Mouse (Mus musculus) heart, adult 18-20 months (tissue): Measurements from ENCODE around the gene Sohlh1. TPM values are rescaled to one million over a fixed set of nuclear protein-coding genes. Genes with fewer than 3 reads are reported as not detected.

Experiments used
- DNase-seq, 2 experiments: peaks; one replicate each; pipeline ENCODE4 v3.0.0; 2021 to 2022; ENCODE audit warnings: mixed read lengths in 1 of 2
- long read RNA-seq, 2 experiments: library from polyadenylated mRNA; stranded (forward); transcript quantifications; one replicate each; pipeline ENCODE4 v2.0.0; 2021
- total RNA-seq, 2 experiments: library from RNA; stranded (reverse); gene quantifications; 2 replicates each; pipeline ENCODE4 v1.2.3; 2021

Sohlh1 gene
- not detected for total RNA-seq
- long read RNA-seq, experiment 1 = 0 reads
- long read RNA-seq, experiment 2 = 0 reads

DNA sequence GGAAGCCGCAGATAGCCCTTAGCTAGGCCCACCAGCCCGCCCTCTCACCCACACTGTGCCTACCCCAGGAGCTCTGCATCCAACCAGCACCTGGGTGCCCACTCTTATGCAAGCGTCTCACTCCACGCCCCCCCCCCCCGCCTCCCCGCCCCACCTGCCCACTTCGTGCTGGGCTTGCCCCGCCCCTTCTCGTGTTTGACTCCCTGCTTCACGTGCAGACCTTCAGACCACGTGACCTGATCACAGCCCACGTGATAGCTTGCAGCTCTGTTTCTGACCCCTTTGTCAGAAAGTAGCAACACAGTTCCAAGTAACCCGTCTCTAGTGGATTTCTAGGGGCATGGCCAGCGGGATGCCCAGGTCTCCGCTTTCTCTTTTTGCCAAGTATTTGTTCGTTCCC is at the start of gene Sohlh1:
TSS of gene Sohlh1 (minus strand) at position 23 of the 400 bp plus-strand sequence.
- no peak for DNase-seq

- no peak for DNase-seq
These were observed 45.4 kb upstream of the Sohlh1 start for GRCm38 (mm10) chr2:25892440-25892839.

GRCm38 (mm10) chr2:25888144-25888543 is 41.1 kb upstream of the Sohlh1 start:
- no peak for DNase-seq

- no peak for DNase-seq
These were observed 40.2 kb upstream of the Sohlh1 start for GRCm38 (mm10) chr2:25887226-25887625.

GRCm38 (mm10) chr2:25884756-25885155 is 37.7 kb upstream of the Sohlh1 start:
- no peak for DNase-seq

GRCm38 (mm10) chr2:25882276-25882675 is 35.2 kb upstream of the Sohlh1 start:
- no peak for DNase-seq

- no peak for DNase-seq
These were observed 32.0 kb upstream of the Sohlh1 start for GRCm38 (mm10) chr2:25879061-25879460.

DNA sequence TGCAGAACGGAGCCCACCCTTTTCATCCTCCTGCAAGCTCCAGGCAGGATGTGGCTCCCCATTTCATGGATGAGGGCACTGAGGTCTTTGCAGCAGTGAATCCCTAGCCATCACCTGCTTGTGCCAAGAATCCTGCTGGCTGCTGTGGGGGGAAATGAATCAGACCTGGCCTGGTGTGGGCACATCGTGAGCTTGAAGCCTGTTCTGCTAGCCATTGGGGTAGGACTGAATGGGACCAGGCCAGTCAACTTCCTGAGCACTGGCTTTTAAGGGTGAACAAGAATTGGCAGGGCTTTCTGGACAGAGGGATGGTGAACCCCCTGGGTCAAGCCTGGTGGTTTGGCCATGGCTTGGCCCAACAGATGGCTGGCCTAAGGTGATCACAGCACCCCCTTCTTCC is 31.5 kb upstream of the Sohlh1 start:
- DNase-seq = no peak

- DNase-seq = no peak
These were observed 30.8 kb upstream of the Sohlh1 start for GRCm38 (mm10) chr2:25877736-25878268.

- no peak for DNase-seq
These were observed 30.2 kb upstream of the Sohlh1 start for GRCm38 (mm10) chr2:25877250-25877735.

DNA sequence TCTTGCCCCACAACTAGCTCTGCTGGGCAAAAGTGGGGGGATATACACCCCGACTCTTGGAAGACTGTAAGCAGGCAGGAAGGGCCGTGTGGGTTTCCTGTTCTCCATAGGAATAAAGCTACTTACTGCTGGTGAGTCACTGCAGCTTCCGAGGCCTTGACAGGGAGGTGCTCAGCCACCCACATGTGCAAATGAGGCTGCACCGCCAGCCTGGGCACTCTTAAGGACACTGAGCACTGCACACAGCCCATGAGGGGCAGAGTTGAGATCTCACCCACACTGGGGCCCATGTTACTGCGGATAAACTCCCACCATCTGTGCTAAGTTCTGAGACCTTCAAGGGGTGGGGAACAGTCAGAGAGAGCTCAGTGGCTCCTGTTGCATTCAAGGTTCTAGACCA is 19.6 kb upstream of the Sohlh1 start:
- DNase-seq = no peak

- no peak for DNase-seq
These were observed 18.4 kb upstream of the Sohlh1 start for GRCm38 (mm10) chr2:25865412-25865811.

DNA sequence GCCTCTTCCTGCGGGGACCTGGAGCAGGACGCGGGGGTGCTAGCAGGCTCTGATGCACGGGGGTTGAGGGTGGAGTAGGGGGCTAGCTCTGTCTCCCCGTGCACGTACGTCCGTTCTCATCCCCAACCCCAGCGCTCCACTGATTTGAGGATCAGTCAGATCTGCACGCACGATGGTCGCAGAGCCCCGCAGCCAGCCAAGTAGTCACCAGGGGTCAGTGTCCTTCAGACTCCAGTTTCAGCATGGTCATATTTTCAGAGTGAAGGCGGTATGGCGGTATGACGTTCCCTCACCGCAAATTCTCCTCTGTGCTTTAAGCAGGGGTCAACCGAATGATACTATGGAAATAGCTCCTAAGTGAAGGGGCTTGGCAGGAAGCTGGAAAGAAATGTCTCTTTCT is 17.2 kb upstream of the Sohlh1 start:
- no peak for DNase-seq

GRCm38 (mm10) chr2:25863337-25864131 is 16.5 kb upstream of the Sohlh1 start, which contains the start of gene Kcnt1:
TSS of gene Kcnt1 (plus strand) at chr2:25863734.
- peak in 1 of 2 experiments; percentile 23 for DNase-seq

- no peak for DNase-seq
These were observed 15.7 kb upstream of the Sohlh1 start for GRCm38 (mm10) chr2:25862696-25863270.

GRCm38 (mm10) chr2:25862038-25862437 is 15.0 kb upstream of the Sohlh1 start:
- no peak for DNase-seq

DNA sequence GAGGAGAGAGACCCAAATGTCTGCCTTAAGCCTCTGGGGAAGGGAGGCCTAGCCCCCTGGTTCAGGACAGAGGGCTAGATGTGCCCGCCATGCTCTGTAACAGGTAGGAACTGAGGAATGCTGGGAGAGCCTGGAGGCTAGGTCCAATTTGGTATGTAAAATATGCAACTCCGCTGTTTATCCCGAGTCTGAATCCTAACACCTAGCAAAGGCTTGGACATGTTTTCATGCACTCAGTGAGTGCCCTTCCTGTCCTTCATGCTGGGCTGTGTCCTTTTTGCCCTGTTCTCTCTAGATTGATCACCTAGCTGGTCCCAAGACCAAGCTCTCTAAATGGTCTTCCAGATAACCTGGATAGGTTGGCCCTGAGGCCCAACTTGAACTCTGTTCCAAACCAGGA is 12.8 kb upstream of the Sohlh1 start:
- DNase-seq = no peak

GRCm38 (mm10) chr2:25853998-25854397 is 7.0 kb upstream of the Sohlh1 start:
- no peak for DNase-seq

DNA sequence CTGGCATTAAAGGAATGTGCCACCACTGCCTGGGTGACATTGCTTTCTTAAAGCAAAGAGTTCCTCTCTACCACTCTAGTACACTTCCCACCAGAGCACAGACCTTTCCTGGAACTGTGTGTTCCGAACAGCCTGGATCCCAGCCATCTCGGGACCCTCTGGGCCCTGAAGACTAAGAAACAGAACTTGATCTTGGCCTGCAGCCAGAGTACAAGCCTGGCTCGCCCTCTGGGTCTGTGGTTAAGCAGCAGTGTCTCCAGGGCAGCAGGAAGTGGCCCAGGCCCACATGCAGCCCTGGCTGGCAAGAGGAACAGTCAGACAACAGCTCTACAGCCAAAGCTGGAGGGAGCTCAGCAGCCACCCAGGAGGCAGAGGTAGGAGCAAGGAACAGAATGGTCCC is 5.6 kb upstream of the Sohlh1 start:
- DNase-seq = peak; percentile 39 to 79

GRCm38 (mm10) chr2:25850330-25850729 is 3.3 kb upstream of the Sohlh1 start:
- DNase-seq = peak; percentile 32 to 76

DNA sequence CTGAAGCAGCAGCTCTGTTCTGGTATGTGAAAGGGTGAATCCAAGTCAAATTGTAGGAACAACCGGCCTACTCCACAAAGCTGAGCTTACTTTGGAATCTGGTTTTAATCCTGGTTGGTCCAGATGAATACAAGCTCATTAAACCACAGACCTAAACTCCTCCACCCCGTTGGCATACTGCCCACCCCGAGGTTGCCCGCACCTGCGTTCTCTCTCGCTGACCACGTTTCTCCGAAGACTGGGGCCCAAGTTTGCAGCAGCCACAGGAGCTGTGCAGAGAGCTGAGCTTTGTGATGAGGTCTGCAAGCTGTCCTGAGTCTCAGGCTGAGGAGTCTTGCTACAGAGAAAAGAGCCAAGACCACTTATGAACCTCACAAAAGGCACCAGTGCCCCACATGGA is 532 bp downstream of the Sohlh1 start:
- no peak for DNase-seq

GRCm38 (mm10) chr2:25844097-25844496 is 3.0 kb downstream of the Sohlh1 start:
- no peak for DNase-seq

DNA sequence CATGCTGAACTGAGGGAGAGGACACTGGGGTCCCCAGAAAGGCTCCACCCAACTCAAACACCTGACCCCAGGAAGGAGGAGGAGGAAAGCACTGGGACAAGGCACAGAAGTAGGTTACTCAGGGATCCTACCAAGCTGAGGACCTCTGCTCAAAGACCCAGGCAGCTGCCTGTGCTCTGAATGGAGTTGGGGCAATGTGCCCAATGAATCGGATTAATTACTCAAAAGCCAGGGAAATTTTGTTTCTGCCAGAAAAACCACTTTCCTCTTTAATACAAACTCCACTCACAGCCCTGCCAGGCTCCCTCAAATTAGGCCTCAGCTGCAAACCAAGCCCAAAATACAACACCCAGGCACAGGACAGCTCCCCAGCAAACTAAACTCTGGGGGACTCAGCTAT is 4.3 kb downstream of the Sohlh1 start:
- no peak for DNase-seq
